Mouse (Mus musculus) intestine, embryonic 16.5 days (tissue): ENCODE data around the gene Shpk. TPM values are rescaled to one million over a fixed set of nuclear protein-coding genes. Genes with fewer than 3 reads are reported as not detected.

Source experiments
- polyA plus RNA-seq: library from polyadenylated mRNA; unstranded; fragments of >200 nt; fragmentation: Nextera tagmentation; extraction: Ambion mirVana; gene quantifications from 2 replicates; pipeline ENCODE4 v1.2.1, GENCODE M21; 2015

Gene Shpk
- polyA plus RNA-seq, 1 experiment from 2014 or later, result 11.9 TPM

Other genes starting within 250 kb of the Shpk start
- gene Atp2a3, start 238.3 kb upstream of the Shpk start, polyA plus RNA-seq, result 28.1 and 28.8 TPM in 2 replicates
- gene P2rx1, start 200.4 kb upstream of the Shpk start, polyA plus RNA-seq, result 15.7 and 16.5 TPM in 2 replicates
- gene Camkk1, start 180.5 kb upstream of the Shpk start, polyA plus RNA-seq, result 8.1 and 8.9 TPM in 2 replicates
- 7.7 and 8.3 TPM in 2 replicates for gene Ncbp3, start 151.7 kb upstream of the Shpk start, polyA plus RNA-seq
- gene Itgae, start 108.9 kb upstream of the Shpk start, polyA plus RNA-seq, result 0.37 TPM in 2 replicates
- gene Haspin, start 61.2 kb upstream of the Shpk start, polyA plus RNA-seq, result 13.1 and 14.1 TPM in 2 replicates
- gene P2rx5, start 39.0 kb upstream of the Shpk start, polyA plus RNA-seq, result 0.12 TPM in 1 of 2 replicates, not detected in the other
- gene Emc6, start 22.4 kb upstream of the Shpk start, polyA plus RNA-seq, result 116 and 121 TPM in 2 replicates
- 231 and 236 TPM in 2 replicates for gene Tax1bp3, start 22.4 kb upstream of the Shpk start, polyA plus RNA-seq
- gene Ctns, start 418 bp upstream of the Shpk start, polyA plus RNA-seq, result 36.0 and 40.9 TPM in 2 replicates
- gene Trpv1, start 34.8 kb downstream of the Shpk start, polyA plus RNA-seq, result 0.12 TPM in 2 replicates
- 0.13 and 0.16 TPM in 2 replicates for gene Trpv3, start 67.9 kb downstream of the Shpk start, polyA plus RNA-seq
- gene Aspa, start 130.1 kb downstream of the Shpk start, polyA plus RNA-seq, result 1.5 and 2.3 TPM in 2 replicates
- gene Gm49340, start 130.3 kb downstream of the Shpk start, polyA plus RNA-seq, result not detected in 2 replicates
- 0.21 and 0.31 TPM in 2 replicates for gene Spata22, start 130.3 kb downstream of the Shpk start, polyA plus RNA-seq
- not detected in 2 replicates for gene Olfr20, start 151.3 kb downstream of the Shpk start, polyA plus RNA-seq
- gene Olfr376, start 171.8 kb downstream of the Shpk start, polyA plus RNA-seq, result not detected in 2 replicates
- not detected in 2 replicates for gene Olfr1, start 200.2 kb downstream of the Shpk start, polyA plus RNA-seq
- not detected in 2 replicates for gene Olfr378, start 229.0 kb downstream of the Shpk start, polyA plus RNA-seq